Mouse (Mus musculus) neural tube, embryonic 14.5 days (tissue): ENCODE data around the gene Tiam1. TPM values are rescaled to one million over a fixed set of nuclear protein-coding genes. Genes with fewer than 3 reads are reported as not detected.

Experiments used
- ATAC-seq: fragments of 200-750 bp; cut with Nextera tagmentation; 2 replicates; pipeline ENCODE4 v1.8.0; 2017; ENCODE audit warnings: low read depth, mild to moderate bottlenecking, moderate TSS enrichment, moderate library complexity
- H3K27ac ChIP-seq: fragments of 300-500 bp; sonication (generic); 2 replicates; pipeline ENCODE4 v1.5.1; 2014; ENCODE audit warnings: low read depth, mild to moderate bottlenecking, control low read depth, low read length, moderate library complexity, mixed read lengths
- H3K27me3 ChIP-seq: fragments of 300-500 bp; sonication (generic); 2 replicates; pipeline ENCODE4 v1.6.1; 2014; ENCODE audit warnings: low read length; ENCODE audit not compliant: control insufficient read depth, insufficient read depth
- H3K36me3 ChIP-seq: fragments of 300-500 bp; sonication (generic); 2 replicates; pipeline ENCODE4 v1.6.1; 2014; ENCODE audit warnings: low read length, mixed read lengths; ENCODE audit not compliant: control insufficient read depth, insufficient read depth
- H3K4me1 ChIP-seq: fragments of 300-500 bp; sonication (generic); 2 replicates; pipeline ENCODE4 v1.6.1; 2014; ENCODE audit warnings: low read length; ENCODE audit not compliant: control insufficient read depth, insufficient read depth
- H3K4me2 ChIP-seq: fragments of 300-500 bp; sonication (generic); 2 replicates; pipeline ENCODE4 v1.6.1; 2014; ENCODE audit warnings: mild to moderate bottlenecking, low read depth, low read length, control low read depth
- H3K4me3 ChIP-seq: fragments of 300-500 bp; sonication (generic); 2 replicates; pipeline ENCODE4 v1.5.1; 2014; ENCODE audit warnings: low read depth, low read length, control low read depth, mixed read lengths
- H3K9ac ChIP-seq: fragments of 300-500 bp; sonication (generic); replicated peaks from 2 replicates; pipeline ENCODE4 v1.6.1; 2014; ENCODE audit warnings: low read depth, mild to moderate bottlenecking, control low read depth, low read length, mixed read lengths
- H3K9me3 ChIP-seq: fragments of 300-500 bp; sonication (generic); 2 replicates; pipeline ENCODE4 v1.6.1; 2016; ENCODE audit warnings: low read length; ENCODE audit not compliant: control insufficient read depth
- WGBS: fragments of 180-500 bp; shearing (Covaris S2); extraction: QIAGEN DNeasy Blood & Tissue Kit; methylation state at CpG from one replicate; pipeline ENCODE4 v1.1.7; 2014; 5-methylcytosine and 5-hydroxymethylcytosine counted together
- polyA plus RNA-seq: library from polyadenylated mRNA; unstranded; fragments of >200 nt; fragmentation: Nextera tagmentation; extraction: Ambion mirVana; gene quantifications from 2 replicates; pipeline ENCODE4 v1.2.1, GENCODE M21; 2014

The Tiam1 gene
- polyA plus RNA-seq, 1 experiment from 2014 or later: 34.8 TPM

GRCm38 (mm10) chr16:89896392-89896791 lies 247.2 kb downstream of the Tiam1 start:
- no peak for ATAC-seq
- Histone ChIP-seq H3K4me3 (no peak overlapping the region), H3K9ac (no peak overlapping the region), H3K27ac (no peak overlapping the region), H3K9me3 (no peaks in the 10 kb centered on the region), H3K4me1 (peaks cover 10% of the 10 kb centered on the region; the same call in 1 of the 2 replicates), H3K36me3 (no peaks in the 10 kb centered on the region), H3K4me2 (no peak overlapping the region), H3K27me3 (no peaks in the 10 kb centered on the region)
- WGBS: 81% methylated on average over 9 of the region's 9 CpGs

GRCm38 (mm10) chr16:89895283-89895682 lies 248.3 kb downstream of the Tiam1 start:
- ATAC-seq: no peak
- 76% methylated on average over 7 of the region's 7 CpGs for WGBS
- Histone ChIP-seq H3K4me1 (peaks cover 5% of the 10 kb centered on the region), H3K27ac (no peak overlapping the region), H3K4me2 (no peak overlapping the region), H3K27me3 (no peaks in the 10 kb centered on the region), H3K9ac (no peak overlapping the region), H3K36me3 (no peaks in the 10 kb centered on the region), H3K4me3 (no peak overlapping the region), H3K9me3 (no peaks in the 10 kb centered on the region)

- Histone ChIP-seq H3K27me3 (no peaks in the 10 kb centered on the region), H3K9ac (no peak overlapping the region), H3K4me2 (no peak overlapping the region), H3K4me3 (no peak overlapping the region), H3K27ac (no peak overlapping the region), H3K9me3 (no peaks in the 10 kb centered on the region), H3K36me3 (no peaks in the 10 kb centered on the region), H3K4me1 (peaks cover 6% of the 10 kb centered on the region)
- ATAC-seq: no peak
- WGBS: 70% methylated on average over 8 of the region's 8 CpGs
Observed at GRCm38 (mm10) chr16:89894816-89895215, 248.8 kb downstream of the Tiam1 start.

GRCm38 (mm10) chr16:89890515-89891189 lies 252.9 kb downstream of the Tiam1 start:
- Histone ChIP-seq H3K4me2 (no peak overlapping the region), H3K36me3 (no peaks in the 10 kb centered on the region), H3K9me3 (no peaks in the 10 kb centered on the region), H3K27ac (no peak overlapping the region), H3K4me3 (no peak overlapping the region), H3K9ac (no peak overlapping the region), H3K4me1 (peaks cover 10% of the 10 kb centered on the region), H3K27me3 (no peaks in the 10 kb centered on the region)
- ATAC-seq: no peak
- 75% methylated on average over 17 of the region's 17 CpGs for WGBS

DNA sequence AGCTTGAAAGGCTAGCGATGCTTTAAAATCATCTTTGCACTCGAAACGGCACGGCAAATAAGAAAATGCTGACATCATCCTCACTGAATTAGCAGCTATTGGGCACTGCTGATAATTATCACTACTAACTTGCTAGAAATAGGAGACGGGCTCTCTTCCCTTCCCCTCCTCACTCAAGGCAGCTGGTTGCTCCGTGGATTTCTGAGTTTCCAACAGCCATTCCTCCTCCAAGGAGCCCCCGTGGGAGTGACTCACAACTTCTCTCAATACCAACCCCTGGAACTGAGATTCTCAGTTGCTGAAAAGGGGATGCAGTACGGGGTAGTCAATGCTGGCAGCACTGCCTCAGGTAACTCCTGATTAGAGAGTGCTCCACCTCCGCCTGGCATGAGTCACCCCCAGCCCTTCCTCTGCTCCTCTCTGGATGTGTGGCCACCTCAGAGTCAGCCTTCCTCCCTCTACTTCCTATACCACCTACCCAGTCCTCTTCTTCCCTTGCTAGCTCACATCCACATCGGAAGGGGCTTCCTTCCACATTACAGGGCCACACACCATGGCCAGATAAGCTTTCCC lies 253.6 kb downstream of the Tiam1 start:
- Histone ChIP-seq H3K36me3 (no peaks in the 10 kb centered on the region), H3K4me1 (peaks cover 10% of the 10 kb centered on the region), H3K27ac (no peak overlapping the region), H3K27me3 (no peaks in the 10 kb centered on the region), H3K9ac (no peak overlapping the region), H3K4me2 (no peak overlapping the region), H3K4me3 (no peak overlapping the region), H3K9me3 (no peaks in the 10 kb centered on the region)
- ATAC-seq: 0 out of 2 replicates have a peak, but pooled peaks have one; percentile 33
- 66% methylated on average over 10 of the region's 10 CpGs for WGBS

DNA sequence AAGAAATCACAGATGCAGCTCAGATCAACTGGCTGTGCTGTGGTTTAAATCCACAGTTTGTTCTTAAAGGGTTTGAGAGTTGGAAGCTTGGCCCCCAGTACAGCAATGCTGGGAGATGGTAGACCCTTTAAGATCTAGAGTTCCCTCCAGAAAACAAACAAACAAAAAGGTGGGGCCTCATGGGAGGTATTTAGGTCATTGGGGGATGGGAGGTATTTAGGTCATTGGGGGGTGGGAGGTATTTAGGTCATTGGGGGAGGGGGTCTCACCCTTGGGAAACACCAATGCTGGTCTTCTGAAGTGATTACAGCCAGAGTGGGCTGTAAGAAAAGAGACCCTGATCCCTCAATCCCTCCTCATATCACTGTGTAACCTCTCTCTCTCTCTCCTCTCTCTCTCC lies 257.0 kb downstream of the Tiam1 start:
- Histone ChIP-seq H3K9ac (no peak overlapping the region), H3K27ac (no peak overlapping the region), H3K4me1 (peaks cover 10% of the 10 kb centered on the region), H3K27me3 (no peaks in the 10 kb centered on the region), H3K36me3 (no peaks in the 10 kb centered on the region), H3K4me3 (no peak overlapping the region), H3K9me3 (no peaks in the 10 kb centered on the region), H3K4me2 (no peak overlapping the region)
- ATAC-seq: no peak

DNA sequence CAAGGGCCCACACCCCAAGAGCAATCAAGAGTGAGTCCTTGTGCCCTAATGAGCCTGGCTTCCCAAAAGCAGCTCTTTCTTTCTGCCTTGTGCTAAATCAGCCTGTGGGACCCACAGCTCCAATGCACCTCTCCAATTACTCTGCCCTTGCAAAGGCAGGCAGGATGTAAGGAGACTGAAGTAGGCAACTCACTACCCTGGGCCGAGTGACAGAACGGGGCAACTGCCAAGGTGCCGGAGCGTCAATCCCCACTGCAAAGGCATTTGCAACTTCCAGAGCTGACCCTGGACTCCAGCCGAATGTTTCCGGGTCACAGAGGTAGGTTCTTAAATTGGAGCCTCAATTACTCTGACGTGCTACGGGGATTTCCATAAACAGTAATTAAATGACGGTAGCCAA lies 257.9 kb downstream of the Tiam1 start:
- ATAC-seq: no peak
- peaks cover 10% of the 10 kb centered on the region for H3K4me1 ChIP-seq
- H3K27ac ChIP-seq: no peak overlapping the region
- no peaks in the 10 kb centered on the region for H3K27me3 ChIP-seq
- no peak overlapping the region for H3K9ac ChIP-seq
- H3K4me3 ChIP-seq: no peak overlapping the region
- no peak overlapping the region for H3K4me2 ChIP-seq
- H3K9me3 ChIP-seq: no peaks in the 10 kb centered on the region
- H3K36me3 ChIP-seq: no peaks in the 10 kb centered on the region
- WGBS: 83% methylated on average over 9 of the region's 9 CpGs

DNA sequence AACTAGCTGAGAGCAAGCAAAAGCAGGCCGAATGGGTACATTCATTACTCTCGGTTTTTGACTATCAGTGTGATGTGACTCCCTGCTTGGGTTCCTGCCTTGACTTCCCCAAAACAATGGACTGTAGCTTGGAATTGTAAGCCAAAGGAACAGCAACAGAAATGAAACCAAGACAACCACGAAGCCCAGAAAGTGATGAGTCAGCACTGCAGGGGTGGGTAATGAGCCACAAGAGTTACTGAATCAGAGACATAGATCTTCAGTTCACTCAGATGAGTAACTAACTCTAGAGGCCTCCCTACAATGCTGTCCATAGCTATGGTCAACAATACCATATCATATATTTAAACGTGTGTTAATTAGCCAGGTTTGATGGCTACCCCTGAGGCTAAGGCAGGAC lies 259.7 kb downstream of the Tiam1 start:
- no peaks in the 10 kb centered on the region for H3K9me3 ChIP-seq
- no peaks in the 10 kb centered on the region for H3K4me1 ChIP-seq
- H3K9ac ChIP-seq: no peak overlapping the region
- H3K27ac ChIP-seq: no peak overlapping the region
- H3K27me3 ChIP-seq: no peaks in the 10 kb centered on the region
- ATAC-seq: no peak
- H3K4me3 ChIP-seq: no peak overlapping the region
- WGBS: 95% methylated on average over 4 of the region's 4 CpGs
- H3K36me3 ChIP-seq: no peaks in the 10 kb centered on the region
- no peak overlapping the region for H3K4me2 ChIP-seq

DNA sequence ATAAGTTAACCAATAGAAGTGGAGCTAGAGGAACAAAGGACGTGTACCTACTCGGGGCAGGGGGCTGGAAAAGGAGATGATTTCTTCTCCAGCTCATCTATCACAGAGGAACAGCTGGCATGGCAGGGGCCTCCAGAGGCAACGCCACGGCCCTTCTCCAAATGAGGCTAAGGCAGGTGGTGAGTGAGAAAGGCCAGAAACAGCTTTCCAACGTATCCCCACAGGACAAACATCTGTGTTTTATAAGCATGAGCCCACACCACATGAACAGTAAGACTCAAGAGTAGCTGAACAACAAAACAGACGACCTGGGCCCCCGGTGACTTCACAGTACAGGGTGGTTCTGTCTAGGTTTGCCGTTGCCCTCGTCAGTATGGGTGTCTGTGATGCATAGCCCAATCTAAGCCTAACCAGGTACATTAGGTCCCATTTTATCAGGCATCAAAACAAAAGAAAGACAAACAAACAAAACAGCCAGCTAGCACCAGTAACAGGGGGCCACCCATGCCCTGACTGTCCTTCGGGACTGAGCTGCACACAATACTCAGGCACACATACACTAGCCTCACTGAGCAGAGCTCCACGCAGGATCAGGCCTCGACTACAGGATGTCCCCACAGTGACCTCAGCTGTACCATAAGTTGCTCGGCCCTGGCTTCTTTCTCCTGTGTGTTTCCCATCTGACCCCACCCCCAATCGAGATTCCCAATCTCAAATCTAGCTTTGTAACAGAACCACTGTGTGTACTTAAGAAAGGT lies 260.9 kb downstream of the Tiam1 start:
- no peak overlapping the region for H3K4me2 ChIP-seq
- H3K4me1 ChIP-seq: no peaks in the 10 kb centered on the region
- H3K9ac ChIP-seq: no peak overlapping the region
- H3K36me3 ChIP-seq: no peaks in the 10 kb centered on the region
- H3K4me3 ChIP-seq: no peak overlapping the region
- H3K27me3 ChIP-seq: no peaks in the 10 kb centered on the region
- 72% methylated on average over 14 of the region's 14 CpGs for WGBS
- H3K9me3 ChIP-seq: no peaks in the 10 kb centered on the region
- H3K27ac ChIP-seq: no peak overlapping the region
- ATAC-seq: 0 out of 2 replicates have a peak, but pooled peaks have one; percentile 34
